8 mouse cellular contexts compared by ENCODE assay signal in genomic region chr11:109069326-109069709, GRCm38 (mm10).
DNase-seq lines count a peak whose midpoint lies in the region; ATAC-seq lines count a peak whose summit lies in the region.

No protein-coding gene starts in this region.

- DNase-seq in forebrain, embryonic 11.5 days (ENCODE audit: low spot score), result no peak
- peak; percentile 83 for DNase-seq in adrenal gland, adult 2 months
- no peak for DNase-seq in embryonic facial prominence, embryonic 10.5 days (ENCODE audit: low spot score)
- DNase-seq in mesoderm, embryonic 11.5 days (ENCODE audit: low read depth, low spot score), result peak; percentile 22
- DNase-seq in ovary, adult 18-20 months (ENCODE audit: low spot score), result no peak
- no peak for DNase-seq in kidney, postnatal 25 days
- DNase-seq in kidney, postnatal 4 days, result no peak

- no peaks in the 10 kb centered on the region for H3K27me3 ChIP-seq in forebrain, embryonic 11.5 days (ENCODE audit: control insufficient read depth, insufficient read depth, low read length)
- H3K27me3 ChIP-seq in forebrain, embryonic 16.5 days (replicated peaks; ENCODE audit: control insufficient read depth, insufficient read depth, low read length), result no peaks in the 10 kb centered on the region
- H3K27me3 ChIP-seq in embryonic facial prominence, embryonic 10.5 days (replicated peaks; ENCODE audit: low read depth, poor library complexity, severe bottlenecking), result peaks cover 9% of the 10 kb centered on the region; the same call in 1 of the 2 replicates

- H3K36me3 ChIP-seq in forebrain, embryonic 11.5 days (ENCODE audit: control insufficient read depth, insufficient read depth, low read length), result no peaks in the 10 kb centered on the region
- H3K36me3 ChIP-seq in forebrain, embryonic 16.5 days (ENCODE audit: control insufficient read depth, insufficient read depth), result no peaks in the 10 kb centered on the region
- H3K36me3 ChIP-seq in embryonic facial prominence, embryonic 10.5 days (replicated peaks), result no peaks in the 10 kb centered on the region

- 0 out of 2 replicates have a peak overlapping the region, but pooled peaks have one; percentile 41 for H3K27ac ChIP-seq in forebrain, embryonic 11.5 days (ENCODE audit: low read depth, low read length)
- H3K27ac ChIP-seq in forebrain, embryonic 16.5 days (ENCODE audit: low read length), result no peak overlapping the region
- peak overlapping the region; percentile 21; the same call in 1 of the 2 replicates for H3K27ac ChIP-seq in embryonic facial prominence, embryonic 10.5 days (replicated peaks)

- ATAC-seq in forebrain, embryonic 11.5 days (replicated peaks; ENCODE audit: low FRiP score), result no peak
- ATAC-seq in forebrain, embryonic 16.5 days, result no peak

- no peak overlapping the region for H3K4me2 ChIP-seq in forebrain, embryonic 11.5 days (ENCODE audit: low read depth, low read length, severe bottlenecking)
- H3K4me2 ChIP-seq in forebrain, embryonic 16.5 days (ENCODE audit: low read length), result no peak overlapping the region

- H3K4me1 ChIP-seq in forebrain, embryonic 11.5 days (replicated peaks; ENCODE audit: control insufficient read depth, insufficient read depth, low read length), result peaks cover 6% of the 10 kb centered on the region; the same call in 1 of the 2 replicates
- H3K4me1 ChIP-seq in forebrain, embryonic 16.5 days (replicated peaks; ENCODE audit: control insufficient read depth, insufficient read depth, low read length), result peaks cover 18% of the 10 kb centered on the region
- H3K4me1 ChIP-seq in embryonic facial prominence, embryonic 10.5 days, result peaks cover 35% of the 10 kb centered on the region

- H3K4me3 ChIP-seq in forebrain, embryonic 11.5 days (ENCODE audit: low read depth, low read length), result no peak overlapping the region
- no peak overlapping the region for H3K4me3 ChIP-seq in forebrain, embryonic 16.5 days (replicated peaks; ENCODE audit: low read length)
- no peak overlapping the region for H3K4me3 ChIP-seq in embryonic facial prominence, embryonic 10.5 days

- no peak overlapping the region for H3K9ac ChIP-seq in forebrain, embryonic 11.5 days (ENCODE audit: low read length)
- no peak overlapping the region for H3K9ac ChIP-seq in forebrain, embryonic 16.5 days (replicated peaks; ENCODE audit: low read depth, low read length)

- WGBS in forebrain, embryonic 11.5 days, result 76% methylated on average over 6 of the region's 6 CpGs
- 61% methylated on average over 6 of the region's 6 CpGs for WGBS in forebrain, embryonic 16.5 days
- WGBS in embryonic facial prominence, embryonic 10.5 days, result 60% methylated on average over 6 of the region's 6 CpGs

- H3K9me3 ChIP-seq in forebrain, embryonic 11.5 days (ENCODE audit: control insufficient read depth, low read length), result no peaks in the 10 kb centered on the region
- H3K9me3 ChIP-seq in forebrain, embryonic 16.5 days (ENCODE audit: control insufficient read depth, low read length), result no peaks in the 10 kb centered on the region
- H3K9me3 ChIP-seq in embryonic facial prominence, embryonic 10.5 days, result no peaks in the 10 kb centered on the region

Comparison
In these comparisons a context has a peak if more than half of its experiments do, and no peak if none do; other contexts are left out.
1. DNase-seq: peak in adrenal gland, adult 2 months (single experiment) and mesoderm, embryonic 11.5 days (single experiment); none in forebrain, embryonic 11.5 days (single experiment), embryonic facial prominence, embryonic 10.5 days (single experiment), ovary, adult 18-20 months (single experiment), kidney, postnatal 25 days (0 of 2) and kidney, postnatal 4 days (0 of 2).